Mouse (Mus musculus) forelimb bud, embryonic 11.5 days (tissue): ENCODE measurements around the gene Mrpl49.
A peak's percentile ranks its signal among the peaks of the same experiment; 100 is the strongest.

Source experiments
- DNase-seq: peaks from one replicate; pipeline ENCODE4 v3.0.0-alpha.2; 2012; ENCODE audit warnings: low read depth, low spot score

The Mrpl49 gene

DNA sequence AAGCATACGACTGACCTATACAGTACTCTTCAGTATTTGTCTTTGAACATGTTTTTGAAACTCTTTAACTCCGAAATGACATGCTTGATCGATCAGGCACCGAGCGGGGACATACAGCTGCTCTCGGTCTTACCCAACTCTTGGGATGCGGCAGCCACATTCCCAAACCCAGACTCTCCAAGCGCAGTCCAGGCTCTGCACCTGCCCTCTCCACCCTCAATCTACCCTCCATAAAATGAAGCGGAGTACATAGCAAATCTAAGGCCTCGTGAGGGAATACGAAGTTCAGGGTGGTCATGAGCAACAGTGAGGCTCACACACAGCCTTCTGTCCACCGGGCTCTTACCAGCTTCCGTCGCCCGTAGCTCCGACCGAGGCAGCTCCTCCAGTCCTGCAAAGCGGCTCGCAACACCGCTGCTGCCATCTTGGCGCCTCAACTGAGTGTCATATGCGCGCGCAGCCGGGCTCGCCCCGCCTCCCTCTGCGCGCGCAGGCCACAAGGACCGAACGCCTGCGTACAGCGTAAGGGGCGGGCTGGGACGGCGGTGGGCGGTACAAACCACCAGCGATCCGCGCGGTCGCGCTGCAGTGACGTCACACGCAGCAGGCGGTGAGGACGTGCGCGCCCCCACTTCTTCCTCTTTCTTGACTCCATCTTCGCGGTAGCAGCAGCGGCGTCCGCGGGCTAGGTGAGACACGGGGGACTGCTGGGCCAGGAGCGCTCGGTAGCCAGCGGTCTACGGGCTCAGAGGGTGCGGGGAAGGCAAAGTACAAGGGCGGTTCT, at the start of gene Mrpl49, which contains the start of gene Fau:
TSS of gene Mrpl49 (minus strand) at position 473 of the 784 bp plus-strand sequence.
TSS of gene Fau (plus strand) at position 532 of the 784 bp plus-strand sequence.
- DNase-seq, result peak; percentile 98

DNA sequence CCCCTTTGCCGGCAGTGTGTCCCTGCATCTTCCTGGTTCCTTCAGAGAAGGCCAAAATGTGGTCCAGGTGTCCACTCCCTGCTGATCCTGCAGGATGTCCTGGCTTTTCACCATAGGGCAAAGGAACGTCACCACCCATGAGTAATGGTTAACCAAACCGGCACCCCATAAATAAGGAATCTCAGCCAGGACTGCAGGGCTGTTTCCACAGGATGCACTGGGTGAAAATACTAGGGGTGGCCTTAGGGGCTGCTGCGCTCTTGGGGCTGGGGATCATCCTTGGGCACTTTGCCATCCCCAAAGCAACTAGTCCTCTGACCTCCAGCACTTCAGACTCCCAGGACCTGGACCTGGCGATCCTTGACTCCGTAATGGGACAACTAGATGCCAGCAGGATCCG, 48.0 kb upstream of the Mrpl49 start, which contains the start of gene Naaladl1:
TSS of gene Naaladl1 (plus strand) at position 197 of the 400 bp plus-strand sequence.
- DNase-seq, result no peak

DNA sequence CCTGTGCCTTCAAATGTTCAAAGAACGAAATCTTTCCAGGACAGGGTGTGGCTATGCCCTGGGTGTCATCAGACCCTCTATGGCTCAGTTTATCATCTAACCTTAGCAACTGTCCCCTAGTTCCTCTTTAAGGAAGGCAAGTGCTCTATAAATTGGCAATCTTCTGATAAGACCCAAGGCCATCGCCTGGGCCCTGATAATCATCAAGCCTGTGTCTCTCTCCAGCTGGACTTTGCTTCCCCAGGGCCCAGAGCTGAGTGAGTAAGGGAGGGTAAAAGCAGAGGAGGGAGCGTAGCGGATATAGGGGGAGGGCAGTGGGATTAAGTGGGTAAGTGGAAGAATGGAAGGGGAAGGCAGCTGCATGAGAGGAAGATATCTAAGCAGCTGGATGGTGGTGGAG, 46.9 kb upstream of the Mrpl49 start:
- no peak for DNase-seq

DNA sequence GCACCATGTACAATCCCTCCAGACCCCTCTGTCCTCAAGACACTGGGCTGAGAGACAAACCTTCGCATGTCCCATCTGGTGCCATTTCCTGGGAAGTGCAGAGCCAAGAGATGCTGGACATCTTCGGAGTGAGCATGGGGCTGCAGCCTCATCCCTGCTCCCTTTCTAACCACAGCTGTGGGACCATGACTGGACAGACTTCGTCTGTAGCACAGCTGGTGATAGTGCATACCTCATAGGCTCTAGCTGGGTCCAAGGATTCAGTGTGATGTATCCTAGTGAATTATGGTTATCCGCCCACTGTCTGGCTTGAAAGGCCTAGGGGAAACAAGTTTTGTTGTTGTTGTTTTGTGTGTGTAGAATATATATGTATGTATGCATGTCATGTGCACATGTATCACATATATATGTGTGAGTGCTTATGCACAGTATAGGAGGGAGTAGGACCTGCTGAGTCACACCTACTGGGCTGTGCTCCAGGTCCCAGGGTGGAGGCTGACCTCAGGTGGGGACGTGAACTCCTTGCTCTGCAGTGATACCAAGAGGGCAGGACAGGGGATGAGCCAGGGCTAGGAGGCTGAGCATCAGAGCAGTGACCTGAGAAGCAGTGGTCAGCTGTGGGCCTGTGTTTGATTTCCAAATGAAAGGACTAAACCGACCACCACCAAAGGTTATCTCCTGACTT, 44.7 kb upstream of the Mrpl49 start:
- DNase-seq, result no peak

DNA sequence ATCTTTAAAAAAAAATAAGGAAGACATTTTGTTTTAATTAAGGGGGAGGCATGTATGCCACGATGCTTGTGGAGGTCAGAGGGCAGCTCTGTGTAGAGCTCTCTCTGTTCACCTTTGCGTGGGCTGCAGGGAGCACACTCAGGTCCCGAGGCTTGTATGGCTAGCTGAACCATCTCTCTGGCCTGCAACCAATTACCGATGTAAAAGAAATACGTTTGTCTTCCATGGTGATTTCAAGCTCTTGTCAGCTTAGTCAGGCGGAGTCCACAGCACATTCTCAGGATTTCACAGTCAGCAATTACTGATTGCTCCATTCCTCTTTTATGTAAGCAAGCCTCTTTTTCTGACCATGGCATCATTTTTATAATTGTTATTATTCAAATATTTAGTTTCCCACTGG, 43.6 kb upstream of the Mrpl49 start:
- DNase-seq, result no peak

DNA sequence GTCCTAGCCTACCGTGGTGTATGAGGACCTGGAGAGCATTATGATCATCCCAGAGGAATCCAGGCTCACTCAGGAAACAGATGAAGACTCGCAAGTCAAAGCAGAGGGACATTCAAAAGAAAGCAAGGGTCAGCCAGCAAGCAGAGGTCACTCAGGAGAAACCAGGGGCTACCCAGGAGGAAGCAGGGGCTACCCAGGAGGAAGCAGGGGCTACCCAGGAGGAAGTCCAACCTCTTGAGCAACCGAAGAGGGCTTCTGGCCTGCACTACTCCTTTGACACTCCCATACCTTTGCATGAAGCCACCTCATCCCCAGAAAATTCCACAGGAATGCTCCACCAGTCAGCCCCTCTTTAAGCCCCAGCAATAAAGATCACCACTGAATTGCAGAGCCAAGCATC, 40.3 kb upstream of the Mrpl49 start:
- no peak for DNase-seq

DNA sequence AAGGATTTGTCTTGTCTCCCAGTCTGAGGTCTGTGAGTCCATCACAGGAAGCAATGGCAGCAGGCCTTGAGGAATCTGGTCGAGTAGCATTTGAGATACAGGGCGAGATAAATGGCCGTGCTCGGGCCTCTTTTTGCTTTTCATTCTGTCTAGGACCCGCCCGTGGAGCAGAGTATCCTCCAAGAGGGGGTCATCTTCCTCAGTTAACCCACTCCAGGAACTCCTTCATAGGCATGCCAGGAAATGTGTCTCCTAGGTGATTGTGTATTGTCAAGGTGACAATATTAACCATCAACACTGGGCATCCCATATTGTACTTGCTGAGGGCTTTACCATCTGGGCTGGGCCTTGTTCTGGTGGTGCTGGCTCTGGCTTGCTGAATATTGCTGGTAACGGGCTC, 36.5 kb upstream of the Mrpl49 start, which contains the start of gene AC131692.1:
TSS of gene AC131692.1 (plus strand) at position 301 of the 400 bp plus-strand sequence.
- no peak for DNase-seq

DNA sequence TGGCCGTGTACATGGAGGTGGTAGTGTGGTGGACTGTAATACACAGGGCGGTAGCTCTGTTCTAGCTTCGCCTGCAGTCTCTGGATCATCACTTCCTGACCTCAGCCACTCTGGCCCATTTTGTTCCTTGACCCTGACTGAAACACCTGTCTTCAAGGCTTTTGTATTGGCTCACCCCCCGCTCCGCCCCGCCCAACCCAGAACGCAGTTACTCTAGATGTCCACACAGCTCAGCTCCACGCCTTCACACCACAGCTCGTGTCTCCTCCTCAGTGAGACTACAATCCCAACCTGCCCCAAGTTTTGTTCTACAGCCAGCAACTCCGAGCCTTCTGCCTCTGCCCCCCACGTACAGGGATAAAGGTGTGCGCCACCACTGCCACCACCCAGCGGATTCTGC, 31.3 kb upstream of the Mrpl49 start:
- no peak for DNase-seq

DNA sequence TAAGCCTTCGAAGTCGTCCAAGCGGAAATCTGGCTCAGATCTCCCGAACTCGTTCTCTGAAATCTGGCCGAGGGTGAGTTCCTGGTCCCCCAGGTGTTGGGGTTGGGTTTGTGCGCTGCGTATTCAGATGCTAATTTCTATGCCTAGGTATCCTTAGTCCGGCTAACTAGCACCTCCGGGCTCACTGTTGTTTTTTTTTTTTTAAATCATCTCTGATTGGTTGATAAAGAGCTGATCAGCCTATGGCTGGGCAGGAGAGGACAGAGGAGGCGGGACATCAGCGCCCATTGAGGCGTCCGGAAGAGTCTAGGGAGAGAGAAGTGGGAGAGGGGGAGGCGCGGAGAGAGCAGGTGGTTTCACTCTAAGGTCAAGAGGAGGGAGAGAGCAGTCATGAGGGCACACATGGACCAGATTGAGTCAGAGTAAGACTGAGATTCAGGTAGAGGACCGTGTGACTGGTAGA, 27.9 kb upstream of the Mrpl49 start:
- peak; percentile 79 for DNase-seq

DNA sequence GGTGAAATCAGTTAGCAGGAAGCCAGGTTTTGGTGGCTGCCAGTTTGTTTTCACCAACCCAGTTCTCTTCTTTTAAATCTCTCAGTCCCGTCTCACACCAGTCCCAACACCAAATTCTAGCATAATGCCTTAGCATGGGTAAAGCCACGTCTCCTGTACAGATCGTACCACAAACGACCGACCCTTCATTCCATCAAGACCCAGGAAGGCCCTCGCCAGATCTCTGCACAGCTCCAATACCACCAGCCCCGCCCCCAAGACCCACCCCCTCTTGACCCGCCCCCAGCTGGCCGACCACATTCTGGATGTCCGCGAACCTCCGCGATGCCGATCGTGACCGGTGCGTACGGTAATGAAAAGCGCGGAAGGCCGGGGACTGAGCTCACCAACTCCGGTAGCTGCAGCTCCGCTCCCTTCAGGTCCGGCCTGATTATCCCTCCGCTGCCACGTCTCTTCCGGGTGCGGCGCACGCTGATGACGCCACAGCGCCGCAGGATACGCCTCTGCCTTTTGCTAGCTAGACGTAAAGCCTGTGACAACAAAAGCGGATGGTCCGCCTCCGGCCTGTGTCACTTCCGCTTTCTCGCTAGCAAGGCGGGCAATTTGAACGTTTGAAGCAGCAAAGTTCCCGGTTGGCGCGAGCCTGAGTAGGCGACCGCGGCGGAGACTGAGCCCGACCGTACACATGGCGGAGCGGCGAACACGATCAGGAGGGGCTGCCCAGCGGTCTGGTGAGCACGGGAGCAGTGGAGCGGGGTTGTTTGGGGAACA, 27.1 kb upstream of the Mrpl49 start, which contains the start of the genes Zfpl1 and Cdca5:
TSS of gene Zfpl1 (minus strand) at position 479 of the 771 bp plus-strand sequence.
TSS of gene Cdca5 (plus strand) at position 506 of the 771 bp plus-strand sequence.
- DNase-seq, result peak; percentile 99

DNA sequence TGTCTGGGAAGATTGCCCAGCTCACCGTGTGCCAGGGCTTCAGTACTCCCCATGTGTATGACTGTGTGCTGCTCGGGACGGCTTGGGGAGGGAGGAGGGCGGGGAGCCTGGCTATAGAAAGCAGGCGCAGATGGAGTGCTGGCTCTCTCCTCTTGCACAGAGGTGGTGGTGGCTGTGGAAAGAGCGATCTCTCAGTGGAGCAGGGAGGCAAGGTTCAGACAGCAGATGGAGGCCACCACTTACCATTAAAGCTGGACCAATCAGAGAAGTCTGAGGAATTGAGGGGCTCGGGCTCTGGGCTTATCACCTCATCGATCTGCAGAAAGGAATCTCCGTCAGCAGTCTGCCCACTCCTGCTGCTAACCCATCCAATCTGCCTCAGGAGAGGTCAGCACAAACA, 24.6 kb upstream of the Mrpl49 start, which contains the start of gene Gm28374:
TSS of gene Gm28374 (minus strand) at position 101 of the 400 bp plus-strand sequence.
- no peak for DNase-seq

DNA sequence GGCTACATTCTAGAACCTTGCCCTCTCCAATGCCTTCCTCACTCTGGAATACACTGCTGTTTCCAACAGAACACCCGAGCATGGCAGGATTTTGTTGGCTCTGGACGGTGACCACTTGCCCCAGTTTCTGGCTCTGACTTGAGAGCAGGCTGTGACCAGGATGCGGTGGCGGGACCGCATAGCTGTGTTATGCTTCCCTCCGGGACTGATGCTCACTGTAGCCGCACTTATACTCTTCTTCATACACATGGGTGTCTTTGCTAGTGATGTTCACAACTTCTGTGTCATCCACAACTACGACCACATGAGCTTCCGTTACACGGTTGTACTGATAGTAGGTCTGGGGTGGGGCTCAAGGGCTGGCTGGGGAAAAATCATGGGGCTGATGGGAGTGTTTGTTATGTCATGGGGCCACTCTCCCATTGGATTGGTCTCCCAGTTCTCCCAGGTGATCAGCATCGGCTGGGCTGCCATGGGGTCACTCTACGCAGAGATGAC, 22.4 kb upstream of the Mrpl49 start, which contains the start of gene Tmem262:
TSS of gene Tmem262 (plus strand) at position 51 of the 498 bp plus-strand sequence.
- DNase-seq, result no peak

DNA sequence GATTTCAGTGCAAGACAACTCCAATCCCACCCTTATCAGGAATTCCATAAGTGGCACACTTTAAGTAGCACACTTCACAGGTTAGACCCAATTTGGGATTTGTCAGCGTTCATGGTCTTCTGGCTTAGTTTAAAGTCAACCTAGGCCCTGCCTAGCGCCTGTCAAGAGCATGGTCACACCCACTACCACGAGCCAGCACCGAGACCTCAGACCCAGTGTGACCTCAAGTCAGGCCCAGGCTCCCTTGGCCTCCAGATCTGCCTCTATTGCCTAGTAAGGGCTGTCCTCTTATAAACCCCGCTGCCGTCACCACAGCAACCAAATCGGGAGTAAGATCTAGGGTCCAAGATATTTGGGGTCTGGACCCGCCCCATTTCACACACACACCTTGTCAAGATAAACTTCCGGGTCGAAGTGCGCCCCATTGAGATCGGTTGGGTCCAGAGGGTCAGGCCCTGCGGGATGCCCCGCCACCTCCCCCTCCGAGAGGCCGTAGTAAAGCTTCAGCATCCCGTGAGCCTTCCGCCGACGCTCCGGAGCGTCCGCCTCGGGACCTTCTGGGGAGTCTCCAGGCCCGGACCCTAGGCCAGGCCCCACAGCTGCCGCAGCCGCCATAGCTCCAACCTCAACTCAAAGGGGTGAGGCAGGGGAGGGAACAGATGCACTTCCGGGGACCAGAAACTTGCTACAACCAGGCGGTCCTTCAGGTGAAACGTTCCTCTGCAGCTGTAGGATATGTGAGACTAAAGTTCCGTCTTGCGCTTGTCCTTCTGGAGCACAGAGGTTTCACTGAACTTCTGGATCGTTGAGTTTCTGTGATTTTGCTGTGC, 19.2 kb upstream of the Mrpl49 start, which contains the start of gene Vps51:
TSS of gene Vps51 (minus strand) at position 668 of the 830 bp plus-strand sequence.
- peak; percentile 87 for DNase-seq

DNA sequence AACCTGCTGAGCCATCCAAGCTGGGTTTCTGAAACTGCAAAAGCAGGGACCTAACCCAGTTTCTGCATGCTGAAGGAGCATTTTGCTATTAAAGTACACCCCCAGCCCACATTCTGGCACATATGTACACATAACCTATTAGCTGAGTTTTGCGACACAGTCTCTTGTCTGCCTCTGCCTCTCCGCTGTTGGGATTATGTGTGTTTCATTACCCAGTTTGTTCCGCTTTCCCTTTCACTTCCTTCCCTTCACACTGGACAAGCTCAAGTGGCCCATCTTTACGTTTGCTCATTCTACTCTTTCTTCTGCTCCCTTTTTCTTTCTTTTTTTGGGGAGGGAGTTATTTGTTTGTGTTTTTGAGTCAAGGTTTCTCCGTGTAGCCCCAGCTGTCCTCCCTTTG, 16.3 kb upstream of the Mrpl49 start:
- no peak for DNase-seq

DNA sequence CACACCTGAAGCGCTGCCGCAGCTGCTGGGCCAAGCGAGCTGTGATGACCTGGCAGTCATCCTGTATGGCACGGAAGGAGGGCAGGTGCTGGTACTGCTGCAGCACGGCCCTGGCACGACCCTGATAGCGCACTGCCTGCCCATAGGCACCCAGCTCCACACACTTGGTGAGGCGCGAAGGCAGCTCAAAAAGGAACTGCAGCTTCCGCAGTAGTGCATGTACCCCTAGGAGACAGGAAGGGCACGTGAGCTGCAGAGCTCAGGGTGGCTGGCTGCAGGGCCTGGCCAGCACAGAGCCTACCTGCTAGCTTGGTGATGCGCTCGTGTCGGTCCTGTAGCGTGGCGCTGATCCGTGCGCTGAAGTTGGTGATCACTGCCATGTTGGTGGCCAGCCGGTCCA, 13.7 kb upstream of the Mrpl49 start:
- no peak for DNase-seq

DNA sequence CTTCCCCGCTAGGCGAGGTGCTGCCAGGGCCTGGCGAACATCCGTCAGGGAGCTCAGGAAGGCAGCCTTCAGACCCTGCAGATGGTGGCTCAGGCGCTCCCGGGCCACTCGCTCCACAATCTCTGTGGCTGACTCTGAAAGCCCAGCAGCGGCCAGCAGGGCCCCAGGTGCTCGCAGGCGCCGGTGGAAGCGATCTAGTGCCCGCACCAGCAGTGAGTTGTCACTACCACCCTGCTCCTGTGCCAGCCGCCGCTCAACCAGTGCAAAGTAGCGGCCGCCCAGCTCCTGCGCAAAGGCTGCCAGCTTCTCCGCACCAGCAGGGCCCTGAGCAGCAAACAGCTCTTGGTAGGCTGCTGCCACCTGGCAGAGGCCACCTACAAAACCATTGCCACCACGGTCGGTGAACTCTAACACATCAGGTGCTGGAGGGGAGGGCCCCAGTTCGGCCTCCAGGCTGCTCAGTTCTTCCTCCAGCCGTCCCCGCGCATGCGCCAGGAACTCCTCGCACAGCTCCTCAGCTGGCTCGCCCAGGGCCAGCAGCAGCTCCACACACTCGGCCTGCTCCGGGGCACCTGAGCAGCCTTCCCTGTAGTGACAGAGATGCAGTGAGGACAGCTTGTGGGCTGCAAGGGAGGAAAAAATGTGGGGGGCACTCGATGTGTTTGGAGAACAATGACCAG, 13.1 kb upstream of the Mrpl49 start:
- DNase-seq, result no peak

DNA sequence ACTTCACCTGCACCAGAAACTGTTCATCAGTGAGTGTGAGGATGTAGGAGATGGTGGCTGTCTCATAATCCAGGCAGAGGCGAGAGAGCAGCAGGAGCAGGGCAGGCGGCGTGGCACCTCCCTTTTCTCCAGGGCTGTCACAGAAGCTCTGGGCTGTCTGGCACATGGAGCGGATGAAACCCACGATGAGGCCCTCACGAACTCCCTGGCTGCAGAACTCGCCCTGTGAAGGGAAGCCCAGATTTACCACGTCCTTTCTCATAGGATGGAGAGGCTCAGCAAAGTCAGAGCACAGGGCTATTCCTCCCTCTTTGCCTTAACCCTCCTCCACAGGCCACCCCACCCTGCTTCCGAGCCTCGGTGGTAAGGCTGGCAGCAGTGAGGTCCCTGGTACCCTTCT, 12.3 kb upstream of the Mrpl49 start:
- DNase-seq, result no peak

DNA sequence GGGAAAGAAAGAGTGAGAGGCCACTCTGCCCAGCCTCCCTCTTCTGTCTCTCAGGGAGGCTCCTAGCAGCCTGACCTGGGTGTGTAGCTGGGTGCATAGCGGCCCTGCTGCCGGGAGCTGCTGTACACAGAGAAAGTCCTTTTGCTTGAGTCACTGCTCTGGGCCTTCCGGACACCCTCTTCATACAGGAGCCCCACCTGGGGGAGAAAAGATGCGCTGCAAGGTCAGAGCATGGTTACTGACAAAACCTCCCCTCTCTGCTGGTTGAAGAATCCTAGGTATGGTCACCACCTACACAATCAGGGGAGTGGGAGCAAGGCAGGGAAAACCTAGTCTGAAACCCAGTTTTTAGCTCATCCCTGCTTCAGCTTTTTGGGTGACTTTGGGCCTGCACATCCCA, 11.4 kb upstream of the Mrpl49 start:
- no peak for DNase-seq

DNA sequence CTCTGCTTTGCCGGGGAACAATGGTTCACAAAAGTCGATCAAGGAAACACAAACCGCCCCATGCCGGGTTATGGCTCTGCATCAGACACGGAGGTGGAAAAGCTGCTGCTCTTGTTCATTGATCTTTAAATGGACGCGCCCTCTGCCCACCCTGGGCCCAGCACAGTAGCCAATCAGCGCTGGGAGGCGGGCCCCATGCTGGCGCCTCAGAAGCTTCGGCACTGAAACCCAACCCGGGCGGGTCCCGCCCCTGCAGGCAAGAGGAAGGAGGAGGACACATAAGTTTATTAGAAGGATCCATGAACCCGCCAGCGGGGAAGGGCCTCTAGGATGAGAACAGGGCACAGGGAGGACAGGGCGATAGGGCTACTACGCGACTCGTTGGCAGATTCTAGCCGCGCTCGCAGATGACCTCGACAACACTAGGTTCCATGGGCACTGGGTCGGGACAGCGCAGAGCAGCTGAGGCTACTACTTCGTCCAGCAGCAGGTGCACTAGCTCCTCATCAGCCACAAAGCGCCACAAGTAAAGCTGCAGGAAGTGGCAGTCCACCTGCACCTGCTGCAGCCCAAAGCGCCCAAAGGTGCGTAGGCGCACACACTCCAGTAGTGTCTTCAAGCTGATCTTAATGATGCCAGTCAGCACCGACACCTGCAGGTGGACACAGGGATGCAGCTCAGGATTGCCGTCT, 10.3 kb upstream of the Mrpl49 start, which contains the start of gene Tm7sf2:
TSS of gene Tm7sf2 (minus strand) at position 650 of the 692 bp plus-strand sequence.
- peak; percentile 86 for DNase-seq
